Comparison of ENCODE assay signal across 27 mouse cellular contexts in genomic region chr7:96204809-96205350, GRCm38 (mm10). TPM values are rescaled to one million over a fixed set of nuclear protein-coding genes. Genes with fewer than 3 reads are reported as not detected.
DNase-seq lines count a peak whose midpoint lies in the region; ATAC-seq lines count a peak whose summit lies in the region.
"Had no signal": no experiment of that assay in that cellular context is flagged by ENCODE, and none has a peak within 500 bp of the region (broad histone marks: within the 10 kb centered on the region; RNA-seq: fewer than 3 reads in every experiment).

No protein-coding gene starts in this region.

- no peaks in the 10 kb centered on the region for H3K9me3 ChIP-seq in midbrain, embryonic 11.5 days (ENCODE audit: control insufficient read depth, low read length)
- H3K9me3 ChIP-seq in midbrain, embryonic 16.5 days (replicated peaks; ENCODE audit: control insufficient read depth, low read length, poor library complexity, severe bottlenecking) = no peaks in the 10 kb centered on the region; the same call in 1 of the 2 replicates
- H3K9me3 ChIP-seq: embryonic facial prominence, embryonic 13.5 days; forebrain, embryonic 12.5 days; forebrain, embryonic 15.5 days; hindbrain, embryonic 10.5 days; hindbrain, embryonic 13.5 days had no signal

- no peak overlapping the region for H3K4me3 ChIP-seq in midbrain, embryonic 11.5 days (ENCODE audit: low read depth, low read length)
- H3K4me3 ChIP-seq in midbrain, embryonic 16.5 days (ENCODE audit: low read depth, low read length) = no peak overlapping the region
- H3K4me3 ChIP-seq: embryonic facial prominence, embryonic 13.5 days; erythroblast, embryonic 14.5 days; forebrain, embryonic 12.5 days; forebrain, embryonic 15.5 days; hindbrain, embryonic 10.5 days; hindbrain, embryonic 13.5 days had no signal

- no peak for ATAC-seq in midbrain, embryonic 11.5 days (ENCODE audit: low FRiP score)
- no peak for ATAC-seq in midbrain, embryonic 16.5 days
- no peak for ATAC-seq in granulocyte monocyte progenitor cell, adult 5-6 weeks (replicated peaks; ENCODE audit: poor library complexity, severe bottlenecking)
- ATAC-seq: activated CD4-positive, CD25-positive, alpha-beta regulatory T cell, adult 4 months; forebrain, embryonic 15.5 days; hindbrain, embryonic 16.5 days; intestine, embryonic 16.5 days; Patski had no signal

- intact Hi-C loops in heart, postnatal 36 days (cut with DNase I) = no loop called here

- no peak overlapping the region for H3K4me2 ChIP-seq in midbrain, embryonic 11.5 days
- no peak overlapping the region for H3K4me2 ChIP-seq in midbrain, embryonic 16.5 days (ENCODE audit: low read length)
- H3K4me2 ChIP-seq: embryonic facial prominence, embryonic 13.5 days; forebrain, embryonic 12.5 days; forebrain, embryonic 15.5 days; heart, embryonic 11.5 days; hindbrain, embryonic 13.5 days had no signal

- peak; percentile 62 for DNase-seq in heart, adult 11 months
- DNase-seq in heart, postnatal 36 days = no peak
- peak; percentile 83 for DNase-seq in midbrain, embryonic 11.5 days (ENCODE audit: low spot score, missing footprints)
- DNase-seq in R1 (ENCODE audit: low read depth, low spot score) = peak; percentile 100
- no peak for DNase-seq in cerebellum, adult 9-11 months
- DNase-seq: adrenal gland, adult 8-10 months; adrenal gland, postnatal 25 days; B cell, adult 2 months; cerebellum, adult 11-12 months; cerebellum, adult 8-10 months; cerebellum, postnatal 14 days; gastrocnemius, postnatal 25 days had no signal

- WGBS in midbrain, embryonic 11.5 days = 19% methylated on average over 10 of the region's 10 CpGs
- 18% methylated on average over 10 of the region's 10 CpGs for WGBS in midbrain, embryonic 16.5 days

- peaks cover 6% of the 10 kb centered on the region; the same call in 1 of the 2 replicates for H3K27me3 ChIP-seq in midbrain, embryonic 11.5 days (ENCODE audit: control insufficient read depth, insufficient read depth, low read length)
- no peaks in the 10 kb centered on the region; the same call in 1 of the 2 replicates for H3K27me3 ChIP-seq in midbrain, embryonic 16.5 days (ENCODE audit: control insufficient read depth, insufficient read depth, low read depth, low read length)
- H3K27me3 ChIP-seq: CH12.LX; forebrain, embryonic 15.5 days had no signal

- H3K36me3 ChIP-seq in midbrain, embryonic 11.5 days (ENCODE audit: control insufficient read depth, insufficient read depth, low read length) = no peaks in the 10 kb centered on the region
- no peaks in the 10 kb centered on the region for H3K36me3 ChIP-seq in midbrain, embryonic 16.5 days (ENCODE audit: control insufficient read depth, insufficient read depth, low read length)
- H3K36me3 ChIP-seq: embryonic facial prominence, embryonic 13.5 days; forebrain, embryonic 12.5 days; forebrain, embryonic 15.5 days; G1E; hindbrain, embryonic 10.5 days; hindbrain, embryonic 13.5 days had no signal

- no peak overlapping the region for H3K27ac ChIP-seq in midbrain, embryonic 11.5 days (ENCODE audit: low read depth, low read length)
- H3K27ac ChIP-seq in midbrain, embryonic 16.5 days (ENCODE audit: low read length) = no peak overlapping the region
- H3K27ac ChIP-seq: embryonic facial prominence, embryonic 13.5 days; forebrain, embryonic 12.5 days; forebrain, embryonic 15.5 days; hindbrain, embryonic 10.5 days; hindbrain, embryonic 13.5 days had no signal

- H3K9ac ChIP-seq in midbrain, embryonic 11.5 days (ENCODE audit: low read length) = no peak overlapping the region
- no peak overlapping the region for H3K9ac ChIP-seq in midbrain, embryonic 16.5 days (ENCODE audit: low read depth, low read length)
- H3K9ac ChIP-seq: embryonic facial prominence, embryonic 13.5 days; forebrain, embryonic 12.5 days; forebrain, embryonic 15.5 days; hindbrain, embryonic 13.5 days had no signal

- H3K4me1 ChIP-seq in midbrain, embryonic 11.5 days (ENCODE audit: control insufficient read depth, insufficient read depth, low read length) = peaks cover 9% of the 10 kb centered on the region
- H3K4me1 ChIP-seq in midbrain, embryonic 16.5 days (ENCODE audit: control insufficient read depth, insufficient read depth, low read length) = peaks cover 8% of the 10 kb centered on the region
- H3K4me1 ChIP-seq: embryonic facial prominence, embryonic 13.5 days had no signal

RNA-seq across cellular contexts. Expression of gene Tenm4, which starts 33.8 kb away (rescaled TPM):
- total RNA-seq in heart, postnatal 36 days (2021) = under 1 TPM; 0.36 to 0.81 TPM
- 21.1 and 24.8 TPM in 2 replicates for polyA plus RNA-seq in midbrain, embryonic 11.5 days (2014; fragmentation: Nextera tagmentation; extraction: Ambion mirVana)
- 41.4 and 53.4 TPM in 2 replicates for polyA plus RNA-seq in midbrain, embryonic 16.5 days (2015; fragmentation: Nextera tagmentation; extraction: Ambion mirVana)
- not detected in 2 replicates for total RNA-seq in granulocyte monocyte progenitor cell, adult 5-6 weeks (2014; fragmentation: Nextera tagmentation)
- not detected in 2 replicates for total RNA-seq in granulocyte monocyte progenitor cell, adult 5-6 weeks (2017)
- polyA plus RNA-seq: erythroblast, embryonic 14.5 days had no signal

Comparison
In these comparisons a context has a peak if more than half of its experiments do, and no peak if none do; other contexts are left out.
1. DNase-seq: peak in heart, adult 11 months (single experiment), midbrain, embryonic 11.5 days (single experiment) and R1 (single experiment); none in heart, postnatal 36 days (0 of 2) and cerebellum, adult 9-11 months (single experiment).